Mouse (Mus musculus) bone marrow, adult 2 months (tissue): ENCODE results near the gene Tfip11.

Experiments used
- CTCF ChIP-seq: fragments of 200-500 bp; IDR thresholded peaks from 2 replicates; pipeline ENCODE4 v1.5.1; 2011; ENCODE audit warnings: low read length, control low read depth; ENCODE audit not compliant: control insufficient read depth, insufficient read depth
- POLR2A ChIP-seq: fragments of 200-500 bp; IDR thresholded peaks from 2 replicates; pipeline ENCODE4 v1.6.1; 2011; ENCODE audit warnings: low read depth, mild to moderate bottlenecking, control low read depth, low read length, borderline replicate concordance; ENCODE audit not compliant: control insufficient read depth

DNA sequence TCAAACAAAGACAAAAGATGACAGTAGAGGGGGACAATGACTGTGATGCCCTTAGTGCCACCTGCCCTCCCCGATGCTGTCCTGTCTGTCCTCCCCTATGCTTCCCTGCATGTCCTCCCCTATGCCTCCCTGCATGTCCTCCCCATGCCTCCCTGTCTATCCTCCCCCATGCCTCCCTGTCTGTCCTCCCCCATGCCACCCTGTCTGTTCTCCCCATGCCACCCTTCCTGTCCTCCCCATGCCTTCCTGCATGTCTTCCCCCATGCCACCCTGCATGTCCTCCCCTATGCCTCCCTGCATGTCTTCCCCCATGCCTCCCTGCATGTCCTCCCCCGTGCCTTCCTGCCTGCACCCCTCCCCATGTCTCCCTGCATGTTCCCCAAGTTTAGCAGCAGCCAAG is 26.0 kb upstream of the Tfip11 start:
- TF ChIP-seq POLR2A (no peak), CTCF (no peak)
